Mouse (Mus musculus) lung, embryonic 14.5 days (tissue): ENCODE measurements around the gene Slc7a3. TPM values are rescaled to one million over a fixed set of nuclear protein-coding genes. Genes with fewer than 3 reads are reported as not detected.

ENCODE experiments used
- ATAC-seq: fragments of 200-750 bp; cut with Nextera tagmentation; 2 replicates; pipeline ENCODE4 v1.8.0; 2017; ENCODE audit warnings: mild to moderate bottlenecking, moderate TSS enrichment, moderate library complexity; ENCODE audit not compliant: insufficient read depth
- DNase-seq: peaks from one replicate; pipeline ENCODE4 v3.0.0-alpha.2; 2015
- H3K27ac ChIP-seq: fragments of 300-500 bp; sonication (generic); 2 replicates; pipeline ENCODE4 v1.5.1; 2014; ENCODE audit warnings: low read depth, mild to moderate bottlenecking, moderate library complexity
- H3K27me3 ChIP-seq: fragments of 300-500 bp; sonication (generic); 2 replicates; pipeline ENCODE4 v1.6.1; 2014; ENCODE audit warnings: low read length, control low read depth; ENCODE audit not compliant: insufficient read depth
- H3K36me3 ChIP-seq: fragments of 300-500 bp; sonication (generic); 2 replicates; pipeline ENCODE4 v1.6.1; 2014; ENCODE audit warnings: control low read depth; ENCODE audit not compliant: insufficient read depth
- H3K4me1 ChIP-seq: fragments of 300-500 bp; sonication (generic); 2 replicates; pipeline ENCODE4 v1.6.1; 2014; ENCODE audit warnings: antibody characterized with exemption, control low read depth; ENCODE audit not compliant: insufficient read depth
- H3K4me2 ChIP-seq: fragments of 300-500 bp; sonication (generic); 2 replicates; pipeline ENCODE4 v1.6.1; 2014; ENCODE audit warnings: mild to moderate bottlenecking
- H3K4me3 ChIP-seq: fragments of 300-500 bp; sonication (generic); 2 replicates; pipeline ENCODE4 v1.5.1; 2014; ENCODE audit warnings: low read depth, low read length
- H3K9ac ChIP-seq: fragments of 300-500 bp; sonication (generic); 2 replicates; pipeline ENCODE4 v1.6.1; 2014
- H3K9me3 ChIP-seq: fragments of 300-500 bp; sonication (generic); 2 replicates; pipeline ENCODE4 v1.6.1; 2016; ENCODE audit warnings: low read depth, low read length, control low read depth
- CTCF ChIP-seq: IDR thresholded peaks from 2 replicates; pipeline ENCODE4 v1.5.1; 2016; ENCODE audit warnings: antibody characterized with exemption, low read depth
- WGBS: fragments of 180-500 bp; shearing (Covaris S2); extraction: QIAGEN DNeasy Blood & Tissue Kit; methylation state at CpG from one replicate; pipeline ENCODE4 v1.1.7; 2014; 5-methylcytosine and 5-hydroxymethylcytosine counted together
- polyA plus RNA-seq: library from polyadenylated mRNA; unstranded; fragments of >200 nt; fragmentation: Nextera tagmentation; extraction: Ambion mirVana; gene quantifications from 2 replicates; pipeline ENCODE4 v1.2.1, GENCODE M21; 2014

Slc7a3 gene
- polyA plus RNA-seq, 1 experiment from 2014 or later = 1.2 TPM

DNA sequence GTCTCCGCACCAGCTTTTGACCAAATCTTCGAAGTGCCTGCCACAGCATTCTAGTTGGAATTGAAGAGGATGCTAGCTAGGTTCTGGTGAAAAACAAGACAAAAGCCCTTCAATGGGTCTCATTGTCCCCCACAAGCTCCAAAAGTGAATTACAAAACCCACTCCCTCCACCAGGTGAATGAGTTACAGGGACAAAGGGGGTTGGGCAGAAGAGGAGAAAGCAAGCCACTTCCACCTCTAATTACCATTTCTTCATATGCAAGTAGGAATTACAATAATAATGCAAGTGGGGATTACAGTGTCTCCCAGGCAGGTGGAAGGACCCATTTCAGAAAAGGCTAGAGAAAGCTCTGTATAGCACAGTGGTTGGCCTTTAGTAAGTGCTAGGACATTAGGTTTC lies 1.6 kb downstream of the Slc7a3 start:
- H3K4me1 ChIP-seq = no peaks in the 10 kb centered on the region
- no peak overlapping the region for H3K4me3 ChIP-seq
- no peaks in the 10 kb centered on the region for H3K36me3 ChIP-seq
- TF ChIP-seq CTCF = no peak
- H3K4me2 ChIP-seq = no peak overlapping the region; the same call in 1 of the 2 replicates
- H3K27ac ChIP-seq = no peak overlapping the region
- H3K9ac ChIP-seq = no peak overlapping the region
- no peaks in the 10 kb centered on the region for H3K27me3 ChIP-seq
- no peak for ATAC-seq
- DNase-seq = no peak
- 75% methylated on average over 2 of the region's 2 CpGs for WGBS
- no peaks in the 10 kb centered on the region for H3K9me3 ChIP-seq

- TF ChIP-seq CTCF = no peak
- whole genome bisulfite sequencing = 63% methylated on average over 1 of the region's 1 CpGs
- no peak for DNase-seq
- Histone ChIP-seq H3K27me3 (no peaks in the 10 kb centered on the region), H3K4me3 (no peak overlapping the region), H3K9me3 (no peaks in the 10 kb centered on the region), H3K27ac (no peak overlapping the region), H3K4me2 (no peak overlapping the region), H3K4me1 (no peaks in the 10 kb centered on the region), H3K9ac (no peak overlapping the region), H3K36me3 (no peaks in the 10 kb centered on the region)
- ATAC-seq = no peak
These were observed 20.6 kb downstream of the Slc7a3 start for GRCm38 (mm10) chrX:101065245-101065644.

- WGBS = 34% methylated on average over 2 of the region's 2 CpGs
- no peak overlapping the region for H3K4me3 ChIP-seq
- H3K9me3 ChIP-seq = no peaks in the 10 kb centered on the region
- H3K36me3 ChIP-seq = no peaks in the 10 kb centered on the region
- H3K4me1 ChIP-seq = no peaks in the 10 kb centered on the region
- no peak overlapping the region for H3K27ac ChIP-seq
- H3K27me3 ChIP-seq = no peaks in the 10 kb centered on the region
- no peak for TF ChIP-seq CTCF
- DNase-seq (peak; percentile 39), ATAC-seq (no peak)
- no peak overlapping the region for H3K4me2 ChIP-seq
- H3K9ac ChIP-seq = no peak overlapping the region
These were observed 22.3 kb downstream of the Slc7a3 start for GRCm38 (mm10) chrX:101063503-101063902.

GRCm38 (mm10) chrX:101059541-101059940 lies 26.3 kb downstream of the Slc7a3 start, which contains the start of gene Tex11:
TSS of gene Tex11 (minus strand) at chrX:101059667.
- Histone ChIP-seq H3K9me3 (no peaks in the 10 kb centered on the region), H3K4me2 (no peak within 1 kb of the TSS), H3K9ac (no peak within 1 kb of the TSS), H3K27me3 (no peaks in the 10 kb centered on the region), H3K27ac (no peak within 1 kb of the TSS), H3K36me3 (no peaks in the 10 kb centered on the region), H3K4me1 (no peaks in the 10 kb centered on the region), H3K4me3 (no peak within 1 kb of the TSS)
- no peak for ATAC-seq
- WGBS = 88% methylated on average over 31 of the region's 31 CpGs
- no peak for DNase-seq
- TF ChIP-seq CTCF = no peak

Other genes with a start within 250 kb of the Slc7a3 start
- 0.05 and 0.45 TPM in 2 replicates for gene Tex11, start 26.4 kb downstream of the Slc7a3 start, polyA plus RNA-seq
- 50.4 and 55.1 TPM in 2 replicates for gene Snx12, start 136.5 kb upstream of the Slc7a3 start, polyA plus RNA-seq
- gene Foxo4, start 168.5 kb upstream of the Slc7a3 start, polyA plus RNA-seq = 2.5 and 3.1 TPM in 2 replicates
- not detected in 2 replicates for gene Gm614, start 178.0 kb upstream of the Slc7a3 start, polyA plus RNA-seq
- gene Il2rg, start 182.2 kb upstream of the Slc7a3 start, polyA plus RNA-seq = 17.1 and 17.9 TPM in 2 replicates
- not detected in 2 replicates for gene Gm20489, start 183.0 kb upstream of the Slc7a3 start, polyA plus RNA-seq
- gene Med12, start 188.0 kb upstream of the Slc7a3 start, polyA plus RNA-seq = 44.2 and 50.6 TPM in 2 replicates
- 9.6 and 10.6 TPM in 2 replicates for gene Nlgn3, start 213.1 kb upstream of the Slc7a3 start, polyA plus RNA-seq